Mouse (Mus musculus) heart, embryonic 16.5 days (tissue): ENCODE measurements around the gene Ankrd33b. TPM values are rescaled to one million over a fixed set of nuclear protein-coding genes. Genes with fewer than 3 reads are reported as not detected.

Experiments used
- ATAC-seq: fragments of 200-750 bp; cut with Nextera tagmentation; replicated peaks from 2 replicates; pipeline ENCODE4 v1.8.0; 2017; ENCODE audit warnings: moderate number of reproducible peaks; ENCODE audit not compliant: insufficient read depth, low FRiP score; ENCODE audit errors: extremely low read depth
- H3K27ac ChIP-seq: fragments of 300-500 bp; sonication (generic); 2 replicates; pipeline ENCODE4 v1.5.1; 2014; ENCODE audit warnings: mild to moderate bottlenecking, low read length, control low read depth, moderate library complexity
- H3K27me3 ChIP-seq: fragments of 300-500 bp; sonication (generic); 2 replicates; pipeline ENCODE4 v1.6.1; 2014; ENCODE audit warnings: low read length, mixed read lengths; ENCODE audit not compliant: control insufficient read depth, insufficient read depth
- H3K36me3 ChIP-seq: fragments of 300-500 bp; sonication (generic); 2 replicates; pipeline ENCODE4 v1.6.1; 2014; ENCODE audit not compliant: control insufficient read depth, insufficient read depth
- H3K4me1 ChIP-seq: fragments of 300-500 bp; sonication (generic); 2 replicates; pipeline ENCODE4 v1.6.1; 2014; ENCODE audit warnings: low read length, mixed read lengths; ENCODE audit not compliant: control insufficient read depth, insufficient read depth
- H3K4me2 ChIP-seq: fragments of 300-500 bp; sonication (generic); 2 replicates; pipeline ENCODE4 v1.6.1; 2014; ENCODE audit warnings: low read depth, mild to moderate bottlenecking, control low read depth, low read length
- H3K4me3 ChIP-seq: fragments of 300-500 bp; sonication (generic); 2 replicates; pipeline ENCODE4 v1.5.1; 2014; ENCODE audit warnings: mild to moderate bottlenecking, control low read depth, low read length
- H3K9ac ChIP-seq: fragments of 300-500 bp; sonication (generic); 2 replicates; pipeline ENCODE4 v1.6.1; 2014; ENCODE audit warnings: low read length, control low read depth
- H3K9me3 ChIP-seq: fragments of 300-500 bp; sonication (generic); replicated peaks from 2 replicates; pipeline ENCODE4 v1.6.1; 2016; ENCODE audit warnings: low read length; ENCODE audit not compliant: control insufficient read depth
- WGBS: fragments of 180-500 bp; shearing (Covaris S2); extraction: QIAGEN DNeasy Blood & Tissue Kit; methylation state at CpG from one replicate; pipeline ENCODE4 v1.1.7; 2014; 5-methylcytosine and 5-hydroxymethylcytosine counted together
- polyA plus RNA-seq: library from polyadenylated mRNA; unstranded; fragments of >200 nt; fragmentation: Nextera tagmentation; extraction: Ambion mirVana; gene quantifications from 2 replicates; pipeline ENCODE4 v1.2.1, GENCODE M21; 2015

The Ankrd33b gene
- polyA plus RNA-seq, 1 experiment from 2014 or later: 5.4 TPM

DNA sequence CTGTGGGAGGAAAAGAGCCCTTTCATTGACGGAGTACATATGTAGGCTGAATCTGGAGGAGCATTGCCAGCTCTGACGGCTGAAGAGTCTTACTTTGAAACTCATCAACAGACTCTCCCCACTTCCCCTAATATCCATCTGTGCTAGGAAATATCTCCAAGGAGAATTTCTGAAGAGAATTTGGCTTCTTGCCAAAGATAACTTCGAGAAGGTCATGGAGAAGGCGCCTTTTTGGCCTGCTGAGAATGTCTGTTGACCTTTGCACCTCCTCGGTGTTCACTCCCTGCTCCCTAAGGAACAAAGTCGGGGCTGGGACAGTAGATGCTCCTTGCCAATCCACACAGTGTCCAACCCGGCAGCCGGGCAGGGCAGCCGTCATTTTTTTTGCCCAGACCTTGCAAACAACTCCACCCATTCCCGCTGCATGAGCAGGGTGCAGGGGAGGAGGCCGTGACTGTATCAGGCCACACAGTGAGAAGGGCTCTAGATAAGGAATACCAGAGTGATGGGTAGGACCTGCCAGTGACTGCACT, 14.5 kb upstream of the Ankrd33b start:
- peaks cover 7% of the 10 kb centered on the region for H3K4me1 ChIP-seq
- H3K9ac ChIP-seq: no peak overlapping the region
- WGBS: 20% methylated on average over 11 of the region's 11 CpGs
- H3K4me3 ChIP-seq: no peak overlapping the region
- H3K27me3 ChIP-seq: no peaks in the 10 kb centered on the region
- no peaks in the 10 kb centered on the region for H3K36me3 ChIP-seq
- no peak overlapping the region; the same call in 1 of the 2 replicates for H3K4me2 ChIP-seq
- H3K9me3 ChIP-seq: no peaks in the 10 kb centered on the region; the same call in 1 of the 2 replicates
- no peak overlapping the region for H3K27ac ChIP-seq
- ATAC-seq: peak; percentile 70

DNA sequence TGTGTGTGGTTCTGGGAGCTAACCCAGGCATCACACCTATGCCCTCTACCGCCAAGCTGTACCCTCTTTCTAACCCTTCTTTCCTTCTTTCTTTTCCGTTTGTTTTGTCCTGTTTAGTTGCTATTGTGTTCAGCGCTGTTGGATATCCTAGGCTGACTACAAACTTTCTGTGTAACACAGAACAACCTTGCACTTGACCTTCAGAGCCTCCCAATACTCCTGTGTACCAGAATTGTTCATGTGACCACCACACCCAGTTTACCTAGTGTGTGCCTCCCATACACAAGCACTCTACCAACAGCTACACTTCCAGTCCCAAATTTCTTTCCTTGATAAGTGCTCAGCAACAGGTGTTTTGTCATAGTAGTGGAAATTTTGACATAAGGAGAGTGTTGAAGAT, 11.9 kb upstream of the Ankrd33b start:
- Histone ChIP-seq H3K9ac (no peak overlapping the region), H3K4me1 (peaks cover 7% of the 10 kb centered on the region), H3K4me2 (no peak overlapping the region), H3K27ac (no peak overlapping the region), H3K9me3 (no peaks in the 10 kb centered on the region), H3K4me3 (no peak overlapping the region), H3K27me3 (no peaks in the 10 kb centered on the region), H3K36me3 (no peaks in the 10 kb centered on the region)
- no peak for ATAC-seq
- 91% methylated on average over 3 of the region's 3 CpGs for WGBS

DNA sequence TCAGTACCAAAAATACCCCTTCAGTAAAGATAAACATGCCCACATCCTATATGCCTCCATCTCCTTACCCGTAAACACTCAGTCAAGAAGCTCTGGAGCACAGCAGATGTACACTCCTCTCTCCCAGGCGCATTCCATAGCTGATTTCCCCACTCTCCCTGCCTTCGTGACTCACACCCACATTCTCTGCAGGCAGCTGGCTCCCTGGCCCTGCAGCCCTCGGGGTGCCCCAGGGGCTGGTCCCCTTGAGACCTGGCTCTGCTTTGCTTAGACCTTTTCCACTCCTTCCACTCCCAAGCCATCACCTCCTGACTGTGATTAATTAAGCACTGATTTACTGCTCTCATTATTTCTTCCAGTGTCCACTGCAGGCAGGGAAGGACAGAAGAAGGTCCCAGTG, 7.7 kb upstream of the Ankrd33b start:
- WGBS: 19% methylated on average over 4 of the region's 4 CpGs
- Histone ChIP-seq H3K27ac (no peak overlapping the region), H3K36me3 (no peaks in the 10 kb centered on the region), H3K4me2 (no peak overlapping the region), H3K9ac (no peak overlapping the region), H3K9me3 (peaks cover 3% of the 10 kb centered on the region; the same call in 1 of the 2 replicates), H3K4me1 (no peaks in the 10 kb centered on the region), H3K4me3 (no peak overlapping the region), H3K27me3 (no peaks in the 10 kb centered on the region)
- ATAC-seq: no peak

DNA sequence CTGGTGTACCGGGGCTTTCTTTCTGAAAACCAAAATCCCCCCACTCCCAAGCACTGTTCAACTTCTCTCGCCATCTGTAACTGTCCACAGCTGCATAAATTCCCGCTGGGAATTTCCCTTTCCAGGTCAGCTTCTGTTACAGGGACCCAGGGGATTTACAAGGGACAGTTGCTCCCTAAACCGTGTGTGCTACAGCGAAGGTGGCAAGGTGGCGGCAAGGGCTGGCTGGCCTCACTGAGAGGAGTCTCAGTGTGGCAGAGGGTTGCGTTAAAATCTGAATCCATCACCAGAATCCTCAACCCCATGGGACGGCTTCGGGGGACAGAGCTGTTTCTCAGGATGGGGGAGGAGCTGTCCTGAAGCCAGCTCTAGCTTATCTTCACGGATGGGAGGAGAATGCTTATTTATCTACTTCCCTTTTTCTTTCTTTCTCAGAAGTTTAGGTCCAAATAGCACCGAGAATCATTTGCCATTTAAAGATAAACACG, 1.6 kb upstream of the Ankrd33b start:
- H3K4me2 ChIP-seq: no peak overlapping the region
- H3K36me3 ChIP-seq: no peaks in the 10 kb centered on the region
- H3K4me3 ChIP-seq: no peak overlapping the region
- no peak overlapping the region for H3K27ac ChIP-seq
- 15% methylated on average over 12 of the region's 12 CpGs for WGBS
- ATAC-seq: no peak
- peaks cover 4% of the 10 kb centered on the region; the same call in 1 of the 2 replicates for H3K4me1 ChIP-seq
- H3K9ac ChIP-seq: no peak overlapping the region
- H3K9me3 ChIP-seq: peaks cover 3% of the 10 kb centered on the region; the same call in 1 of the 2 replicates
- H3K27me3 ChIP-seq: peaks cover 15% of the 10 kb centered on the region; the same call in 1 of the 2 replicates

DNA sequence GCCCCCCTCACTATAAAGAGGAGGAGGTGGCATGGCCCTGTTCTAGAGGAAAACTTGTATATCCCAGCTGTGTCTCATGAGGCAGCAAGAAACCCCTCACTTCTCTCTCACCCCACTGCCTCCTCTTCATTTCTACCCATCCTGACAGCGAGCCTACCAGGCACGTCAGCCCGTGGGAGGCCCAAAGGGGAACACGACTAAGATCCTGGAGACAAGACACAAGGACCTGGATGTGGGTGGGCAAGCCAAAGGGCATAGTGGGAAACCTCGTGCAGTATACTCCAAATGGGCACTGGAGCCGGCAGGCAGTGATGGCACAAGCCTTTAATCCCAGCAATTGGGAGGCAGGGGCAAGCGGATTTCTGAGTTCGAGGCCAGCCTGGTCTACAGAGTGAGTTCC, 1.0 kb upstream of the Ankrd33b start:
- no peak overlapping the region for H3K27ac ChIP-seq
- no peak overlapping the region for H3K9ac ChIP-seq
- peaks cover 20% of the 10 kb centered on the region; the same call in 1 of the 2 replicates for H3K27me3 ChIP-seq
- no peak overlapping the region for H3K4me3 ChIP-seq
- no peaks in the 10 kb centered on the region for H3K36me3 ChIP-seq
- H3K4me2 ChIP-seq: no peak overlapping the region
- peaks cover 3% of the 10 kb centered on the region; the same call in 1 of the 2 replicates for H3K9me3 ChIP-seq
- ATAC-seq: no peak
- WGBS: 38% methylated on average over 8 of the region's 8 CpGs
- peaks cover 4% of the 10 kb centered on the region; the same call in 1 of the 2 replicates for H3K4me1 ChIP-seq

DNA sequence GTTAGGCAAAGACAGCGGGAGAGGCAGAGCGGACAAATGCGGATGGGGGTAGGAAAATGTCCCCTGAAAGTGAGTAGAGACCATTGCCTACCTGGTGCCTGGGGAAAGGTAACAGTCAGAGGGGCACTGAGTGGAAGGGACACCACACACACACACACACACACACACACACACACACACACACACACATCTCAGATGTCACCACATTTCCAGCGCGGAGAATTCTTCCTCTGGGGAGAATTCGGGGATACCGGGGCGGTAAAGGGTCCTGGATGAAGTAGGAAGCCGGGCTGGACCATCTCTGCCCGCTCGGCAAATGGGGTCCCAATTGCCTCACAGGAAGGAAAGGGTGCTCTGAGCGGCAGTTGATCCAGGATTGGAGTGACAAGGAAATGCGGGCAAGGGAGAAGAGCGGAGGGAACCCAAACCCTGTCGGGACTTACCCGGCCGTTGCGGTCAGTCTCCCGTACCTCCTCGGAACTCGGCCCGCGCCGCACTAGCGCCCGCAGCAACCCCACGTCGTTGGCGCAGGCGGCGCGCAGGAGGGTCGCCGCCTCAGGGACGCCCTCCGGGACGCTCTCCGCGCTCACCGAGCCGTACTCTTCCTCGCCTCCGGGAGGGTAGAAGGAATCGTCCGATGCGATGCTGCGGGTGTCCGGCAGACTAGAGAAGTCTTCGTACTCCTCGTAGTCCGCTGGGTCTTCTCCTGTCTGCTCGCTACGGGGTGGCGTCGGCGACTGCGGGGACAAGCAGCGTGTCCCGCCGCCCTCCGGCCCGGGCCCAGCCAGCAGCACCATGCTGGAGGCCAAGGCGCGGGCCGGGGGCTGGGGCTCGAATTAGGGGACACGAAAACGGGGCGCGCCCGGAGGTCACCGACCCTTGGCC, 688 bp downstream of the Ankrd33b start:
- WGBS: under 1% methylated on average over 69 of the region's 72 CpGs
- Histone ChIP-seq H3K4me3 (peak overlapping the region; percentile 70), H3K9me3 (peaks cover 3% of the 10 kb centered on the region; the same call in 1 of the 2 replicates), H3K4me1 (peaks cover 4% of the 10 kb centered on the region; the same call in 1 of the 2 replicates), H3K27ac (0 out of 2 replicates have a peak overlapping the region, but pooled peaks have one; percentile 39), H3K27me3 (peaks cover 20% of the 10 kb centered on the region; the same call in 1 of the 2 replicates), H3K36me3 (no peaks in the 10 kb centered on the region), H3K4me2 (peak overlapping the region; percentile 98), H3K9ac (peak overlapping the region; percentile 83)
- ATAC-seq: peak; percentile 31; the same call in 1 of the 2 replicates

DNA sequence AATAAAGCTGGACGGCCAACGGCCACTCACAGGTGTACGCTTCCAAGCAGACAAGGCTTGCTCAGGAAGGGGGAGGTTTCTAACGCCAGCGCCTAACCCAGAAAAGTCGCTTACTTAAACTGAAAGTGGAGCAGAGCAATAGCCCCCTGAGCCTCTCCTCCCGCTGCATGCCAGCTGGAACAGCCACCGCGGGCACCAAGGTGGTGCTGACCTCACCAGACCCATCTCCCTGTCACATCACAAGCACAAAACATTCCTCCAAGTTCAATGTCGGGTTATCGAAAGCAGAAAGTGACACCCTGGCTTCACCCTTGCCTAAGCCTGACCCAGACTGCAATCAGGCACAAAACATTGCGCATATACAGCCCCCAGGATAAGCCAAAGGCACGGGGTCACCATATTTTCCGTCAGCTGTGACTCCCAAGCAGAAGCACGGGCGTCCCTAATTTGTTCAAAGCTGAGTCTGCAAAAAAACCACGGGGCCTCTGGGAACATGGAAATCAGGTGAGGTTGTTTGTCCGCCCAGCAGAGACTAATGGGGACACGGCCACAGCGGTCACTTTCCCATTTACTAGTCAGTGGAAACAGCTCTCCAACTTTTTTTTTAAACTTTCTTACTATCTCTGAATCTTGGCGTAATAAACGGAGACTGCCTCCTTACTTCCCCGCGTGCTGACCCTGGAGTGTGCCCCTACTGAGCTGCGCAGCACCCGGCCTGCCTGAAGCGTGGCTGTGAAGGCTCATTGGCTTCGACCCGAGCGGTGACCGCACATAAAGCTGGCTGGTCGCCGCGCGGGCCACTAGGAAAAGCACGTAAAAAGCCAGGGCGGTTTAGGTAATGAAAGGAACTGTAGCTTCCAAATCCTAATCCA, 1.6 kb downstream of the Ankrd33b start:
- H3K4me1 ChIP-seq: peaks cover 4% of the 10 kb centered on the region; the same call in 1 of the 2 replicates
- H3K4me2 ChIP-seq: peak overlapping the region; percentile 98
- peaks cover 1% of the 10 kb centered on the region; the same call in 1 of the 2 replicates for H3K9me3 ChIP-seq
- WGBS: 2% methylated on average over 37 of the region's 37 CpGs
- no peak overlapping the region for H3K27ac ChIP-seq
- ATAC-seq: no peak
- H3K36me3 ChIP-seq: no peaks in the 10 kb centered on the region
- peak overlapping the region; percentile 83 for H3K9ac ChIP-seq
- peaks cover 20% of the 10 kb centered on the region; the same call in 1 of the 2 replicates for H3K27me3 ChIP-seq
- H3K4me3 ChIP-seq: peak overlapping the region; percentile 70

DNA sequence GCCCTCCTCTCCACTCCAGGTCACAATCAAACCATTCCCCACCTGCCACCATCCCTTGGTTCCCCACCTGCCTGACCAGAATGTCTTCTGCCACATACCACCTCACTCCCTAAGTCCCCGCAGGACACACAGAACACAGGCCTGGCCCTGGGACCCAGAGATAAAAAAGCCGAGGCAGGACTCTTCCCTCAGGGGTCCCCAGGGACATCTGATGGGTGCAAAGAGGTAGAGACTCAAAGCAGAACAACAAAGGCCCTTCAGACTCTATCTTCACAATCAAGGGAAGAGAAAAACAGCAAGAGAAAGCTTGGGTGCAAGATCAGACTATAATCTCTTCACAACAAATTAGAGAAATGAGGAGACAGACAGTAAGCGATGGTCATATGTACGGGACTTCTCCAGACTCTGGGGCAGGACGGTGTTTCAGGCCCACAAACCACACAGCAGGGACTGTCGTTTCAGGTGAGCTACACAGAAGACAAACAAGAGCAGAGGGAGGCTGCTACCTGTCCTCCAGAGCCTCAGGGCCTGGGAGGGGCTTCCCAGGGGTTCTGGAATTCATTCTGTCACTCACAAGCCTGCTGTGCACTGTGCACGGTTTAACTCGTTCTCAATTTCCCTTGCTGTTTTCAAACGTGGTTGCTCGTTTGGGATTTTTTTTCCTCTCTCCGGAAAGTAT, 2.3 kb downstream of the Ankrd33b start:
- Histone ChIP-seq H3K4me3 (peak overlapping the region; percentile 70), H3K4me2 (peak overlapping the region; percentile 98), H3K36me3 (no peaks in the 10 kb centered on the region), H3K9me3 (no peaks in the 10 kb centered on the region), H3K27ac (no peak overlapping the region), H3K27me3 (peaks cover 20% of the 10 kb centered on the region; the same call in 1 of the 2 replicates), H3K4me1 (peaks cover 4% of the 10 kb centered on the region; the same call in 1 of the 2 replicates), H3K9ac (peak overlapping the region; percentile 83)
- ATAC-seq: no peak
- 37% methylated on average over 11 of the region's 11 CpGs for WGBS
